Mouse (Mus musculus) right cerebral cortex, postnatal 10 days (tissue): ENCODE results near the gene Reck.

ENCODE experiments used
- DNase-seq, 2 experiments: peaks; one replicate each; pipeline ENCODE4 v3.0.0; 2021; ENCODE audit warnings: low spot score in 2 of 2

The Reck gene

GRCm38 (mm10) chr4:43970393-43971330 is 95.3 kb downstream of the Reck start:
- DNase-seq = no peak

GRCm38 (mm10) chr4:43971541-43972136 is 96.3 kb downstream of the Reck start:
- DNase-seq = no peak

- DNase-seq = no peak
These were observed 96.8 kb downstream of the Reck start for GRCm38 (mm10) chr4:43972137-43972591.

- DNase-seq = peak; percentile 79 to 82
These were observed 98.2 kb downstream of the Reck start for GRCm38 (mm10) chr4:43973526-43973981.

DNA sequence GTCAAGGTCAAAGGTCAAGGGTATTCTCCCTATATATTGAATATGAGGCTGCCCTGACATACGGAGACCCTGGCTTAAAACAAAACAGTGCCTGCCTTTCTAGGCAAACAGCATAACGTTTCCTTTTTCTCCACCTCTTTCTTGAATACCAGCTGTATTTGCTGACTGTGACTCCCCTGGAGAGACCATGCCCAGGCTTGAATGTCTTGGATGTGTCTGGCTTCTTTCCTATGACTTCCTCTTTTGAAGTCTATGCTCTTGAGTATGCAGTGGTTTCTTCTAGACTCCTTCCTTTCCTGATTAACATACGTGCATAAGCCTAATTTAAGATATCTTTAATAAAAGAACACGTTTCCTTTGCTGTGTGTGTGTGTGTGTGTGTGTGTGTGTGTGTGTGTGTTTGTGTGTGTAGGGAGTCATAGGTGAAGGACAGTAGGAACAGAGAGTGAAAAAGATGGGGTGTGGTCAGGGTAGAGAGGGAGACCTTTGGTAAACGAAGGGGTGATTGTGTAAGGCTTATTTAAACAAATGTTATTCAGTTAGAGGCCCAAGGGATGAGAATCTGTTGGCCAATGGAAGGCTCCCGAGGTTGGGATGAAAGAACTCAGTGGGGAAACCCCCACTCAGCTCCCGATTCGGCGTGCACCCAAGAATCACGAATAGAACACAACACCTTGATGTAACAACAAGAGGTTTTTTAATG is 99.7 kb downstream of the Reck start:
- no peak for DNase-seq

- DNase-seq = no peak
These were observed 101.0 kb downstream of the Reck start for GRCm38 (mm10) chr4:43976223-43976740.

GRCm38 (mm10) chr4:43978521-43979443 is 103.5 kb downstream of the Reck start:
- DNase-seq = peak in 1 of 2 experiments; percentile 39

GRCm38 (mm10) chr4:43979746-43980145 is 104.4 kb downstream of the Reck start:
- DNase-seq = peak; percentile 96

GRCm38 (mm10) chr4:43980236-43980635 is 104.9 kb downstream of the Reck start:
- DNase-seq = no peak

GRCm38 (mm10) chr4:43980846-43981245 is 105.5 kb downstream of the Reck start:
- no peak for DNase-seq

DNA sequence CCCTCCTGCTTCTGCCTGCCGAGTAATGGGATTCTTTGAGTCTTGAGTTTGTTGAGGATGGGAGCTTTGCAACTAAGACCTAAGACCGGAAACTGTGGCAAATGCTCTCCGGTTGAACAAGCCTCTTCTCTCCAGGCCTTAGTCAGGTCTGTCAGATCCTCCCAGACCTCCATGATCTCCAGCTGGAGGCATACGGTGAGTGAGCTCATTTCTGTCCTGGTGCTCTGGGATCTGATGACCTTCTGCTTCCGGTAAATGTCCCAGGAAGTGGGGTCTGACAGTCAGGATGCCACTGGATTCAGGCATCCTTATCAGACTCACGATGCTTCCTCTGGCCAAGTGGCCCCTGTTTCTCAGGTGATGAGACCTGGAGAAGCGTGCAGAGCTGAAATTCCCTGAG is 105.9 kb downstream of the Reck start:
- no peak for DNase-seq

GRCm38 (mm10) chr4:43982053-43982732 is 106.9 kb downstream of the Reck start:
- DNase-seq = peak; percentile 93 to 96

GRCm38 (mm10) chr4:43983181-43983580 is 107.9 kb downstream of the Reck start, which contains the start of gene Ccin:
Gene Ccin, plus strand, starts transcription at chr4:43983483.
- no peak for DNase-seq

DNA sequence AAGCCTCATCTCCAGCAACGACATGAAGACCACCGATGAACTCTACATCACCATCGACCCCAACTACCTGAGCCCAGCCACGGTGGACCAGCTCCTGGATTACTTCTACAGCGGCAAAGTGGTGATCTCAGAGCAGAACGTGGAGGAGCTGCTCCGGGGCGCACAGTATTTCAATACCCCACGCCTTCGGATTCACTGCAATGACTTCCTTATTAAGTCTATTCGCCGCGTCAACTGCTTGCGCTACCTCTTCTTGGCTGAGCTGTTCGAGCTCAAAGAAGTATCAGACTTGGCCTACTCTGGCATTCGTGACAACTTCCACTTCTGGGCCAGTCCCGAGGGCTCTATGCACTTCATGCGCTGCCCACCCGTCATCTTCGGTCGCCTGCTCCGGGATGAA is 108.4 kb downstream of the Reck start:
- no peak for DNase-seq

DNA sequence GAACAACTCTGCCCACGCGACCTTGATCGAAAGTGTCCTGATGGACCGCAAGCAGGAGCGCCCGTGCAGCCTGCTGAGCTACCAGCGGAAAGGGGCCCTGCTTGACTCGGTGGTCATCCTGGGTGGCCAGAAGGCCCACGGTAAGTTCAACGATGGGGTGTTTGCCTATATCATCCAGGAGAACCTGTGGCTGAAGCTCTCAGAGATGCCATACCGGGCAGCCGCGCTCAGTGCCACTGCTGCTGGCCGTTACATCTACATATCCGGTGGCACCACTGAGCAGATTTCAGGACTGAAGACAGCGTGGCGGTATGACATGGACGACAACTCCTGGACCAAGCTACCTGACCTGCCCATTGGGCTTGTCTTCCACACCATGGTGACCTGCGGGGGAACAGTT is 109.0 kb downstream of the Reck start:
- DNase-seq = no peak

DNA sequence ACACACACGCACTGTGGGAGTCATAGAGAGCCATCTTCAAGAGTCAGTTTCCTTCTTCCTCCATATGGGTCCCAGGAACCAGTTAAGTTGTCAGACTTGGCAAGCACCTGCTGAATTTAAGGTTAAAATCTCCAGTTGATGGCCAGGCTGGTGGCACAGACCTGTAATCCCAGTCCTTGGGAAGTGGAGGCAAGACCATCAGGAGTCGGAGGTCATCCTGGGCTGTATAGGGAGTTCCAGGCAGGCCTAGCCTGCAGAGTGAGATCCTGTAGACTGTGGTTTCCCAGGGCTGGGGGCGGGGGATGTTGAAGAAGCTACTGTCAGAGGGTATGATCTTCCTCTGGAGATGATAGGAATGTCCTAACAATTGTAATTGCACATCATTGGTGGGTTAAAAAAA is 113.6 kb downstream of the Reck start:
- DNase-seq = no peak

DNA sequence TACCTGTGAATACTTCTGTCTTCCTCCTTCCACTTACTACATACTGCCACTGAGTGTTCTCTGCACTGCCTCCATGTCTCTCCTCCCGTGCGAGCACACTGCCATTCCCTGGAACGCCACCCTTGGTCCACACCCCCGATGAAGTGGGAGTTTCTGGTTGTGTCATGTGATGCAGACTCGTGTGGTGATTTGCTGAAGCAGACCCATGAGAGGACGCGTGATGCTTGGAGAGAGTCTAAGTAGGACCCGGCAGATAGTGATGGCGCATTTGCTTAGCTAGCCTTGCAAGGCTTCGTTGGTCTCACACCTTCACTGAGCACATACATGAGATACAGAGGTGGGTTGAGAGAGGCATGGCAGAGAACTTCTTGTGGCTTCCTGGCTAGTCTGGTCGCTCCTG is 117.7 kb downstream of the Reck start:
- DNase-seq = no peak

DNA sequence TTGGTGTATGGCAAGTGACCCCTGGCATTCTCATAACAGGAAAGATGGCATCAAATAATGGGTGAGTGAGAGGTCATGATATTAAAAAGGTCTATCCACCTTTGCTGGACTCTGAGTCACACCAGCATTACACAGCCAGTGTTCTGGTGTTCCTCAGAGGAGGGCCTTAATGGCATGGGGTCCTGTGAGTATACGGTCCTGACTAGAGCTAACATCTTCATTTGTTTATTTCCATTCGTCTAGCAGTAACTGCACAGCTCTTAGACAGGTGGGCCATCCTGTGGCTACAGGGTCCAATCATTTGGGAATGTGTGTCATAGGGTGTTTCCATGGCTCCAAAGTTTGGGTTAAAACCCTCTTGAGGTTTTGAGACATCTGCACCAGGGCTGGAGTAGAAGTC is 119.0 kb downstream of the Reck start:
- DNase-seq = no peak
